Comparison of ENCODE assay signal across 7 mouse cellular contexts in genomic region chr1:75251112-75251970, GRCm38 (mm10). TPM values are rescaled to one million over a fixed set of nuclear protein-coding genes. Genes with fewer than 3 reads are reported as not detected.
DNase-seq lines count a peak whose midpoint lies in the region; ATAC-seq and TF ChIP-seq lines count a peak whose summit lies in the region.

No protein-coding gene starts in this region.

- no peak for TF ChIP-seq POLR2A in myocyte (IDR thresholded peaks at IDR 0.05; ENCODE audit: insufficient read length, low read depth)

- peak overlapping the region; percentile 45 for H3K4me2 ChIP-seq in hindbrain, postnatal 0 days (ENCODE audit: low read depth, low read length)
- peak overlapping the region; percentile 68 for H3K4me2 ChIP-seq in liver, embryonic 11.5 days
- peak overlapping the region; percentile 57 for H3K4me2 ChIP-seq in myocyte (ENCODE audit: low read depth)

- H3K9ac ChIP-seq in hindbrain, postnatal 0 days (replicated peaks; ENCODE audit: low read length): no peak overlapping the region
- H3K9ac ChIP-seq in liver, embryonic 11.5 days (ENCODE audit: low read depth, low read length): peak overlapping the region; percentile 50; the same call in 1 of the 2 replicates

- no peaks in the 10 kb centered on the region; the same call in 1 of the 2 replicates for H3K4me1 ChIP-seq in hindbrain, postnatal 0 days (ENCODE audit: insufficient read depth, low read length)
- peaks cover 17% of the 10 kb centered on the region for H3K4me1 ChIP-seq in liver, embryonic 11.5 days (replicated peaks; ENCODE audit: control insufficient read depth, insufficient read depth, low read length)

- 0 out of 2 replicates have a peak overlapping the region, but pooled peaks have one; percentile 13 for H3K4me3 ChIP-seq in hindbrain, postnatal 0 days (ENCODE audit: low read length)
- H3K4me3 ChIP-seq in liver, embryonic 11.5 days (ENCODE audit: low read depth, low read length): peak overlapping the region; percentile 25; the same call in 1 of the 2 replicates
- H3K4me3 ChIP-seq in myocyte: no peak overlapping the region

- no peaks in the 10 kb centered on the region for H3K27me3 ChIP-seq in hindbrain, postnatal 0 days (ENCODE audit: insufficient read depth, low read length)
- H3K27me3 ChIP-seq in liver, embryonic 11.5 days (replicated peaks; ENCODE audit: control insufficient read depth, insufficient read depth, low read length): no peaks in the 10 kb centered on the region; the same call in 1 of the 2 replicates
- no peaks in the 10 kb centered on the region for H3K27me3 ChIP-seq in myocyte (ENCODE audit: control insufficient read depth, insufficient read depth, insufficient read length)

- H3ac ChIP-seq in myocyte (ENCODE audit: control insufficient read depth, insufficient read length): no peak overlapping the region

- H3K27ac ChIP-seq in hindbrain, postnatal 0 days: peak overlapping the region; percentile 60; the same call in 1 of the 2 replicates
- H3K27ac ChIP-seq in liver, embryonic 11.5 days (ENCODE audit: low read depth, low read length): no peak overlapping the region

- H3K79me2 ChIP-seq in myocyte (ENCODE audit: control insufficient read depth, insufficient read depth): no peaks in the 10 kb centered on the region

- TF ChIP-seq CTCF in hindbrain, postnatal 0 days (IDR thresholded peaks at IDR 0.05; ENCODE audit: low read depth): peak; percentile 86

- ATAC-seq in hindbrain, postnatal 0 days: peak; percentile 22; the same call in 1 of the 2 replicates
- ATAC-seq in liver, embryonic 11.5 days (replicated peaks; ENCODE audit: low FRiP score): peak; percentile 60

- H3K9me3 ChIP-seq in hindbrain, postnatal 0 days (ENCODE audit: low read length): no peaks in the 10 kb centered on the region
- no peaks in the 10 kb centered on the region for H3K9me3 ChIP-seq in liver, embryonic 11.5 days (ENCODE audit: control insufficient read depth, low read length)

- 6% methylated on average over 22 of the region's 22 CpGs for WGBS in hindbrain, postnatal 0 days
- 8% methylated on average over 22 of the region's 22 CpGs for WGBS in liver, embryonic 11.5 days

- no peaks in the 10 kb centered on the region; the same call in 1 of the 2 replicates for H3K36me3 ChIP-seq in hindbrain, postnatal 0 days (ENCODE audit: insufficient read depth, low read length)
- H3K36me3 ChIP-seq in liver, embryonic 11.5 days (ENCODE audit: control insufficient read depth, insufficient read depth, low read length): no peaks in the 10 kb centered on the region
- no peaks in the 10 kb centered on the region for H3K36me3 ChIP-seq in myocyte (ENCODE audit: control insufficient read depth, insufficient read depth)

- DNase-seq in adrenal gland, adult 18-20 months (ENCODE audit: low spot score in 2 of 2): peak; percentile 78 to 84
- DNase-seq in cerebellum, postnatal 10 days: peak; percentile 88 to 89
- DNase-seq in gastrocnemius, adult 8-10 months (ENCODE audit: low spot score in 2 of 2): peak; percentile 60 to 76
- peak; percentile 80 for DNase-seq in hindbrain, postnatal 0 days (ENCODE audit: low spot score)
- peak; percentile 77 for DNase-seq in liver, embryonic 11.5 days (ENCODE audit: low spot score)
- peak; percentile 87 to 95 for DNase-seq in spleen, postnatal 4 days (ENCODE audit: low spot score in 2 of 2)

TF ChIP-seq in myocyte, 11 proteins besides CTCF, POLR2A, EP300 and RAD21:
- TF ChIP-seq E2F4 (IDR thresholded peaks at IDR 0.05; ENCODE audit: insufficient read depth) (no peak), MYOG (IDR thresholded peaks at IDR 0.05; ENCODE audit: control insufficient read depth in 1 of 3, insufficient read depth in 1 of 3, insufficient read length in 2 of 3, low read depth in 2 of 3) (peak in 2 of 3 experiments; percentile 13 to 59), CEBPB (IDR thresholded peaks at IDR 0.05; ENCODE audit: insufficient read depth, poor library complexity, severe bottlenecking) (no peak), USF1 (IDR thresholded peaks at IDR 0.05; ENCODE audit: low read depth) (no peak), MYOD1 (IDR thresholded peaks at IDR 0.05; ENCODE audit: control insufficient read depth in 1 of 3, insufficient read length in 2 of 3, low read depth in 2 of 3) (peak in 2 of 3 experiments; percentile 8 to 34), TCF3 (IDR thresholded peaks at IDR 0.05; ENCODE audit: insufficient read length, low read depth) (no peak)

RNA-seq across cellular contexts. Expression of gene Ptprn, which starts 13.0 kb away (rescaled TPM):
- 10 to 100 TPM; 51.0 to 59.5 TPM for total RNA-seq in adrenal gland, adult 18-20 months (2021)
- total RNA-seq in gastrocnemius, adult 8-10 months (2022): under 1 TPM in 3 of 4 experiments, not detected in 1; 0.07 to 0.31 (median 0.08) TPM
- total RNA-seq in hindbrain, postnatal 0 days (2014; rRNA removed): 120 and 132 TPM in 2 replicates
- 46.0 and 48.3 TPM in 2 replicates for polyA plus RNA-seq in hindbrain, postnatal 0 days (2015; fragmentation: Nextera tagmentation; extraction: Ambion mirVana)
- 0.55 and 1.0 TPM in 2 replicates for polyA plus RNA-seq in liver, embryonic 11.5 days (2014; fragmentation: Nextera tagmentation; extraction: Ambion mirVana)
- 3.6 TPM for polyA plus RNA-seq in myocyte (2012; fragmentation: generic; extraction: Trizol)

RNA-seq across cellular contexts. Expression of gene Dnajb2, which starts 15.1 kb away (rescaled TPM):
- 100 to 1,000 TPM; 118 to 204 TPM for total RNA-seq in adrenal gland, adult 18-20 months (2021)
- total RNA-seq in gastrocnemius, adult 8-10 months (2022): 10 to 100 TPM; 84.3 to 97.1 (median 85.1) TPM
- 33.3 and 48.0 TPM in 2 replicates for total RNA-seq in hindbrain, postnatal 0 days (2014; rRNA removed)
- polyA plus RNA-seq in hindbrain, postnatal 0 days (2015; fragmentation: Nextera tagmentation; extraction: Ambion mirVana): 62.6 and 64.5 TPM in 2 replicates
- polyA plus RNA-seq in liver, embryonic 11.5 days (2014; fragmentation: Nextera tagmentation; extraction: Ambion mirVana): 13.6 and 17.5 TPM in 2 replicates
- polyA plus RNA-seq in myocyte (2012; fragmentation: generic; extraction: Trizol): 54.1 TPM

RNA-seq across cellular contexts. Expression of gene A630095N17Rik, which starts 19.4 kb away (rescaled TPM):
- not detected for total RNA-seq in adrenal gland, adult 18-20 months (2021)
- not detected for total RNA-seq in gastrocnemius, adult 8-10 months (2022)
- not detected in 2 replicates for total RNA-seq in hindbrain, postnatal 0 days (2014; rRNA removed)
- polyA plus RNA-seq in hindbrain, postnatal 0 days (2015; fragmentation: Nextera tagmentation; extraction: Ambion mirVana): 0.29 and 0.31 TPM in 2 replicates
- not detected in 2 replicates for polyA plus RNA-seq in liver, embryonic 11.5 days (2014; fragmentation: Nextera tagmentation; extraction: Ambion mirVana)
- 0.11 TPM for polyA plus RNA-seq in myocyte (2012; fragmentation: generic; extraction: Trizol)

RNA-seq across cellular contexts. Expression of gene Resp18, which starts 26.9 kb away (rescaled TPM):
- 100 to 1,000 TPM; 141 to 165 TPM for total RNA-seq in adrenal gland, adult 18-20 months (2021)
- total RNA-seq in gastrocnemius, adult 8-10 months (2022): not detected
- total RNA-seq in hindbrain, postnatal 0 days (2014; rRNA removed): 257 and 298 TPM in 2 replicates
- polyA plus RNA-seq in hindbrain, postnatal 0 days (2015; fragmentation: Nextera tagmentation; extraction: Ambion mirVana): 394 and 396 TPM in 2 replicates
- polyA plus RNA-seq in liver, embryonic 11.5 days (2014; fragmentation: Nextera tagmentation; extraction: Ambion mirVana): 0.40 TPM in 1 of 2 replicates, not detected in the other
- not detected for polyA plus RNA-seq in myocyte (2012; fragmentation: generic; extraction: Trizol)

RNA-seq across cellular contexts. Expression of gene Tuba4a, which starts 31.7 kb away (rescaled TPM):
- total RNA-seq in adrenal gland, adult 18-20 months (2021): 100 to 1,000 TPM in 1 of 2 experiments, 10 to 100 TPM in 1; 48.9 to 119 TPM
- total RNA-seq in gastrocnemius, adult 8-10 months (2022): 1,000 to 10,000 TPM; 1,243 to 1,380 (median 1,348) TPM
- 180 and 235 TPM in 2 replicates for total RNA-seq in hindbrain, postnatal 0 days (2014; rRNA removed)
- polyA plus RNA-seq in hindbrain, postnatal 0 days (2015; fragmentation: Nextera tagmentation; extraction: Ambion mirVana): 155 and 163 TPM in 2 replicates
- 282 and 298 TPM in 2 replicates for polyA plus RNA-seq in liver, embryonic 11.5 days (2014; fragmentation: Nextera tagmentation; extraction: Ambion mirVana)
- 210 TPM for polyA plus RNA-seq in myocyte (2012; fragmentation: generic; extraction: Trizol)

Comparison
In these comparisons a context has a peak if more than half of its experiments do, and no peak if none do; other contexts are left out.
1. RNA of gene Ptprn, which starts 13.0 kb away (total RNA-seq): 120 to 132 TPM in hindbrain, postnatal 0 days and 51.0 to 59.5 TPM in adrenal gland, adult 18-20 months; 0.07 to 0.31 TPM in gastrocnemius, adult 8-10 months; every median in the first group is over 10 times any median in the second.
2. Peak in every context shown above with its lines, with median percentiles within 50 percentile points of each other: DNase-seq and H3K4me2 ChIP-seq.